Mouse (Mus musculus) cerebellum, postnatal 4 days (tissue): ENCODE measurements around the gene Moap1.

Source experiments
- DNase-seq, 2 experiments: peaks; one replicate each; pipeline ENCODE4 v3.0.0; 2022; ENCODE audit warnings: low spot score in 2 of 2, mixed read lengths in 1 of 2

Gene Moap1

GRCm38 (mm10) chr12:102743589-102744574 lies at the start of gene Moap1, which contains the start of gene Tmem251:
TSS of gene Moap1 (minus strand) at chr12:102743661.
TSS of gene Tmem251 (plus strand) at chr12:102743762.
- DNase-seq: peak; percentile 80 to 82

- no peak for DNase-seq
Observed at GRCm38 (mm10) chr12:102787927-102788326, 44.5 kb upstream of the Moap1 start.

DNA sequence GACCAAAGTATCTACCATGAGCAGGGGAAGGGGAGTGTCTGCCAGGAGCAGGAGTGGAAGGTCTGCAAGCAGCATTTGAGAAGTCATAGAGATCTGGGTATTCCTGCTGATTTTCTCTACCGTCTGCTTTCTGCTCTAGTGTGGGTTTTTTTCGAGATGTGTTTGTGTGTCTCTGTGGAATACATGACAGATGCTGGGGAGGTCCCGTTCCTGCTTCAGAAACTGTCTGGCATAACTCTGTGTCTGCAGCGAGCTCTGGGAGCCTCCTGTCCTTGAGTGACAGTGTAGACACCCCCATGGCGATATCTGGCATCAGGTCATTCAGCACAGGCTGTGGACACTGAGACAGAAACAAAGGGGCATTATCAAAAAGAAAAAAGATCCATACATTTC lies 42.1 kb upstream of the Moap1 start:
- DNase-seq: no peak

GRCm38 (mm10) chr12:102784899-102785592 lies 41.6 kb upstream of the Moap1 start:
- no peak for DNase-seq

GRCm38 (mm10) chr12:102782841-102783240 lies 39.4 kb upstream of the Moap1 start:
- DNase-seq: no peak

DNA sequence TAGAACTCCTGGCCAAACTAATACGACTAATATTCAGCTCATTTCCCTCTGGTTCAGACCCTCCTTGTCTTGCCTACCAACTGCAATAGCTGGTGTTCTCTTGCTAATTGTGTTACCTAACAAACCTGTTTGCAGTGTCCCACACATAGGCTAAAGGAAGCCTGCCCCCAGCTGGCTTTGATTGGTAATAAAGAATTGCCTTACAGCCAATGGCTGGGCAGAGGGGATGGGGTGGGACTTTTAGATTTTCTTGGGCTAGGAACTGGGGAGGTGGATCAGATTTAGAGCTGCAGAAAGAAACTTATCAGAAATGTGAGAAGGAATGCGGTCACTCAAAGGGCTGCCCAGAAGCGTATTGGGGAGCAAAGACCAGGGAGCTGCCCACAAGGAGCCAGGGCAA lies 36.0 kb upstream of the Moap1 start:
- no peak for DNase-seq

GRCm38 (mm10) chr12:102778151-102778550 lies 34.7 kb upstream of the Moap1 start:
- no peak for DNase-seq

GRCm38 (mm10) chr12:102776035-102776434 lies 32.6 kb upstream of the Moap1 start:
- no peak for DNase-seq

DNA sequence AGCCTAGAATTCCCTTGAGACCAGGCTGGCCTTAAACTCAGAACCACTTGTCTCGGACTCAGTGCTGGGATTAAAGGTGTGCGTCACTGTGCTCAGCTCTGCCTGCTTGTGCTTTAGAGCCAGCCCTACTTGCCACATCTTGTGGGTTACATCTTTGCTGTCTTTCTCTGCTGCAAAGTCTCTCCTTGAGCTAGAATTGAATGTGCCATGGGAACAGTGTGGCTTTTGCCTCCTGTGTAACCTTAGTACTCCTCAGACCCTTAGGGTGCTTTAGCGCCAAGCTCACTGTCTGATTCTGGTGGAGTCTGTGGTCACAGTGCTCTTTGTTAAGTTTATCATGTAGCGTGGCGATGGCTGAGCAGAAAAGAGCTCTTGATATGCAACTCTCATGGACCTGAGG lies 29.2 kb upstream of the Moap1 start:
- no peak for DNase-seq

- no peak for DNase-seq
Observed at GRCm38 (mm10) chr12:102771601-102772000, 28.1 kb upstream of the Moap1 start.

GRCm38 (mm10) chr12:102769000-102769399 lies 25.5 kb upstream of the Moap1 start:
- DNase-seq: no peak

DNA sequence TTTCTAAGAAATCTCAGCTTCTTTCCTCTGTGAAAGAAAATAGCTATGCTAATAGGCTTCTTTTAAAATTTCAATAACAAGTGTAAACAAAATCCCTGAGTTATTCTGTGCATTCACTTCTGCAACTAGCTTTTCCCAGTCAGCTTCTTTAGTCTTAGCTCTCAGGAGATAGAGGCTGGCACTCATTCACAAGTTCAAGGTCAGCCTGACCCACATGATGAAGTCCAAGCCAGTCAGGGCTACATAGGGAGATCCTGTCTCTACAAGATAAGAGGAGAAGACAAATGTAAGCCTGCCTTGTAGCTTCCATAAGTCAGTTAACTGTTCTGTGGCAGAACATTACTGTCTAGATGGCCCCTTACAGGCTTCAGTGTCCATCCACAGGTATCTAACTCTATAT lies 20.2 kb upstream of the Moap1 start:
- no peak for DNase-seq

DNA sequence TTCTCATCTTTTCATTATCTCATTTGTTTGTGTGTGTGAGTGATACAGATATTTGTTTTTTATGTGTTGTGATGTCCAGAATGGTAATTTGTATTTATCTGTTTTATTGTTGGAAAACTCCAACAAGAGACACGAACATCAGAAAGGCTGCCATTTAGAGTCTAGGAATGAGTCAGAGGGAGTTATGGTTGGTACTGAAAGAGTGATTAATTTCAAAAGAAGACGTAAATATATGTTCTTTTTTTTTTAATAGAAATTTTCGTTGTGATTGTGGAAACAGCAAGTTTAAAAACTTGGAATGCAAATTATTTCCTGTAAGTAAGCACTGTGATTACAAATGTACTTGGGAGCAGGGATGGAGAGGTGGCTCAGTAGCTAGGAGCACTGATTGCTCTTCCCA lies 18.2 kb upstream of the Moap1 start:
- no peak for DNase-seq

DNA sequence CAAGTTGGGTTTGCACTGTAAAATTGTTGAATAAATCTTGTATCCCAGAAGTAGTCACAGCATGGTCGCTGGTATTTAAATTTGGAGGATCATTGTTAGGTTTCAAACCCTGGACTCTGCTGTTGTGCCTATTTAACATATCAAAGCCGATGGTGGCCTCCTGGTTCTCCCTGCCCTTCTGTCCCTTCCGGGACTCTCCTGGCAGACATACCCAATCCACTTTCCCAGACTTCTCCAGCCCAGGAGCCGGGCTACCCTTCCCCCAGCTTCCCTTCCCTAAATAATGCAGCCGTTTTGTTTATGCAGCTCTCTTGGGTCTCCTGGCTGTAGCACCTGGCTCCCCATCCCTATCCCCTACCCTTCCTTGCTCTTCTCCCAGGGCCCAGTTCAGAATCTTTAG lies 15.5 kb upstream of the Moap1 start:
- no peak for DNase-seq

DNA sequence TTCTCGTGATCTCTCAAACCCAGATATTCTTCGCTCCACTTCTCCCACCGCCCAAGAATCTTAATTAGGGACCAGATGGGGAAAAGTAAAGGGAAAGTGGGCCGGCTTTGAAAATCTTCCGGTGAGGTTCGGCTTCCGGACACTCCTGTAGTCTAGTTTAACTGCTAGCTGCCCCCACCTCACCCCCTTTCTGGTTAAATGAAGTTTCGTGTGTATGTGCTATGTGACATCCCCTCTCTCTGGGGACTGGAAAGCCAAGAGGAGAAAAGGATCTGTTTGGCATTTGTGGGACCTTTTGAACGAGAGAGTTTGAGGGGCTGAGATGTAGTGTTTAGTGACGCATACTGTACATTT lies 14.9 kb upstream of the Moap1 start, which contains the start of gene Gm20604:
TSS of gene Gm20604 (minus strand) at position 270 of the 354 bp plus-strand sequence.
- DNase-seq: no peak

DNA sequence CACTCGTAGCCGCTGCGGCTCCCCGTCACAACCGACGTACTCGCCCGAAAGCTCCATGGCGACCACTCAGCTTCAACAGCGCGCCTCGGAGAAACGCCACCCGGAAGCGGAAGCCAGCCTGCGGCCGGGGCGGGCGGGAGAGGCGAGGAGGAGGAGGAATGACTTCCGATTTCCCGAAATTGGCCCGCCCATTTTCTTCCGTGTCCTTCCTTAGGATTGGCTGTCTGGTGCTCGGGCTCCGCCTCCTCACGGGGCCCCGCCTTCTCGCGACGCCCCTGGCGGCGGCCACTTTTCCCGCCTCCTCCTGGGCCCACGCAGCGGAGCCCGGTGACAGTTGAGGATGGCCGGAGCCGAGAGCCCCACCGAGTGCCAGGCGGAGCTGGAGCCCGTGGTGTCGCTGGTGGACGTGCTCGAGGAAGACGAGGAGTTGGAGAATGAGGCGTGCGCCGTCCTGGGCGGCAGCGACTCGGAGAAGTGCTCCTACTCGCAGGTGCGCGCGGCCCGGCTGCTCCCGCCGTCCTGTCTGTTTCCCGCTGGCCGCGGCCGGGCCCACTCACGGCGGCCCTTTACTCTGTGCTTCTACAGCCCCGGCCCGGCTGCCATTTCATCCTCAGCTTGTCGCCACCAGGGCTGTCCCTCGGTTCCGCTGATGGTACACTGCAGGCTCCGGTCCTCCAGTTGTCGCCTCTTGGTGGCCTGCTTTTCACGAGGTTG lies 14.4 kb upstream of the Moap1 start, which contains the start of the genes Gm28051, Gon7 and Ubr7:
TSS of gene Gm28051 (minus strand) at position 77 of the 714 bp plus-strand sequence.
TSS of gene Gon7 (minus strand) at position 115 of the 714 bp plus-strand sequence.
TSS of gene Ubr7 (plus strand) at position 279 of the 714 bp plus-strand sequence.
- peak; percentile 88 to 94 for DNase-seq

DNA sequence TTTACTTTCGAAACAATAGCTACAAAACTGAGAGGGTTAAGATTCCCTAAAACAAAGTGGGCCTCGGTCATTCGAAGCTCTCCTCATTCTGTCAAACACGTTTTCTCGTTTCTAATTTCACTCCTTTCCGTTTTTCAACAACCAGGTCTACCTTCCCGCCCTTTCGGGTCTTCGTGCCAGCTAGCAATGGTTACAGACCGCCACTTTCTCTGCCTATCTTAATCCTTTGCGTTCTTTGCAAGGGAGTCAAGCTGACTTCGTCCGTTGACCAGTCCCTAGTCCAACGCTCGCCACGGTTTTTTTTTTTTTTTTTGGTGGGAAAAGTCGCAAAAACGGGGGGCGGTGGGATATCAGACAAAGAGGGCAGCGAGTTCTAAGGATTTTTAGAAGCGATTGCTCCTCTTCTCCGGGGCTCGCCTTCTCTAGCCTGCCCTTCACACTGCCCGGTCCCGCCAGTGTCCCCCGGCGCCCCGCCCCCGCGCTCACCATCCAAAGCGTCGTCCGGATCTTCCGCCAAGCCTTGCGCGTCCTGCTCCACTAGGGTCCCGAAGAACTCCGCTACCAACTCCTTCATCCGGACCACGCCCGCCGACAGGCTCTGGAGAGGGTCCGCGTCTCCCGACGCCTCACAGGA lies 13.7 kb upstream of the Moap1 start:
- no peak for DNase-seq

GRCm38 (mm10) chr12:102756304-102756703 lies 12.8 kb upstream of the Moap1 start:
- peak in 1 of 2 experiments; percentile 36 for DNase-seq

- no peak for DNase-seq
Observed at GRCm38 (mm10) chr12:102748256-102748655, 4.8 kb upstream of the Moap1 start.

DNA sequence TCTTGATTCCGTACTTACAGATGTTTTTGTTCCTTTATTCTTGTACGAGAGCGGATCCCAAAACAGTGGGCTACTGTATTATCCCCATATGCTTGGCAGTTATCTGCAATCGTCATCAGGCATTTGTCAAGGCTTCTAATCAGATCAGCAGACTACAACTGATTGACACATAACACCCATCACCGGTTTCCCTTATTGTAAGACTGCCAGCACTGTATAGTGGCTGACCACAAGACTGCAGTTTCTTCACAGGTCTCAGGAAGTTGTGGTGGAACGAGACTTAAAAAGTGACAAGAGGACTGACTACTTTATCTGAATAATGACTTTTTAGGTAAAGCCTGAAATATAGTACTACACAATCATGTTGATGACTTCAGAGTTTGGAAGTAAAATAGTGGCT lies 1.4 kb upstream of the Moap1 start:
- no peak for DNase-seq

DNA sequence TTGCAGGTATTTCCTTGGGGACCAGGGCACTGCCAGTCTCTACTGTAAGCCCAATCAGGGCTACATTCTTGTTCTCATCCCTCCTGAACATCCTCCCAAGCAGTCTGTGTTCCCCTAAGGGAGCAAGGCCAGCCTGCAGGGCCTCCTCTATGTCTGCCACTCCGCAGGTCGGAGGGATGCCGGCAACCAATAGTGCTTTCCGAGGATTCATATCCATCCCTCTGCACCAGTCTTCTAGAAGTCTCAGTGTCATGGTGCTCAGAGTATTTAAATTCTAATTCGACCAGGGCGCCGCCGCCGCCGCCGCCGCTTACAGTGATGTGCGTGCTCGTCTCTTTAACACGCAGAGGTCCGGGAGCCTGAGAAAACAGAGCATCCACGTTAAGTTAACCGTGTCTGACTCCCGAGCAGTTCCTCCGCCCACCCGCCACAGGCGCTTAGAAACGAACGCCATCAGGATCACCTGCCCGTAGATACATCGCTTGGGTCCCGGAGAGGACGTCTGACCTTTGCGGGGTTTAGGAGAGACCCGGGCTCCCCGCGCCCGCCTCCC lies 349 bp downstream of the Moap1 start:
- DNase-seq: no peak
